Mouse (Mus musculus) G1E (cell line): Measurements from ENCODE around the gene Begain. TPM values are rescaled to one million over a fixed set of nuclear protein-coding genes. Genes with fewer than 3 reads are reported as not detected.

Experiments used
- ATAC-seq: 2 replicates; pipeline ENCODE4 v1.8.0; 2016; ENCODE audit warnings: mild to moderate bottlenecking; ENCODE audit not compliant: insufficient number of reproducible peaks, poor library complexity, low FRiP score, severe bottlenecking; ENCODE audit errors: extremely low read depth
- DNase-seq: peaks from one replicate; pipeline ENCODE4 v3.0.0; 2012; ENCODE audit warnings: low spot score
- H3K27me3 ChIP-seq: 2 replicates; pipeline ENCODE4 v1.6.1; 2012; ENCODE audit warnings: mild to moderate bottlenecking, low read length, inconsistent platforms; ENCODE audit not compliant: insufficient read depth
- H3K36me3 ChIP-seq: replicated peaks from 2 replicates; pipeline ENCODE3; 2012; ENCODE audit warnings: mild to moderate bottlenecking, inconsistent platforms
- H3K4me1 ChIP-seq: 2 replicates; pipeline ENCODE4 v1.6.1; 2012; ENCODE audit warnings: low read depth, low read length, inconsistent platforms, mixed read lengths; ENCODE audit not compliant: insufficient read depth
- H3K4me3 ChIP-seq: 2 replicates; pipeline ENCODE4 v1.5.1; 2012; ENCODE audit warnings: low read depth, mild to moderate bottlenecking, inconsistent platforms, low read length, moderate library complexity, mixed read lengths
- H3K9me3 ChIP-seq: replicated peaks from 2 replicates; pipeline ENCODE4 v1.6.1; 2012; ENCODE audit warnings: inconsistent platforms
- CTCF ChIP-seq: IDR thresholded peaks from 2 replicates; pipeline ENCODE4 v1.5.1; 2012; ENCODE audit warnings: low read depth, low read length, inconsistent platforms, mixed read lengths
- GATA1 ChIP-seq: IDR thresholded peaks from 2 replicates; pipeline ENCODE4 v1.6.1; 2012; ENCODE audit warnings: borderline replicate concordance, low read length, inconsistent platforms, mixed read lengths
- GATA2 ChIP-seq: IDR thresholded peaks from 2 replicates; pipeline ENCODE4 v1.6.1; 2012; ENCODE audit warnings: low read depth, low read length, inconsistent platforms, borderline replicate concordance
- POLR2AphosphoS5 ChIP-seq: IDR thresholded peaks from 2 replicates; pipeline ENCODE4 v1.6.1; 2012; ENCODE audit warnings: low read depth, low read length, inconsistent platforms; ENCODE audit not compliant: insufficient replicate concordance
- TAL1 ChIP-seq: conservative IDR thresholded peaks from 2 replicates; pipeline ENCODE4 v1.6.1; 2012; ENCODE audit warnings: low read depth, low read length, inconsistent platforms, mixed read lengths
- polyA plus RNA-seq: library from polyadenylated mRNA; stranded (reverse); fragments of >175 nt; gene quantifications from 2 replicates; pipeline ENCODE4 v1.2.3, GENCODE M21; 2012
- total RNA-seq, 2 experiments: library from RNA; stranded (forward) in 1 of 2; stranded (reverse) in 1 of 2; fragments of 200-1000 nt in 1 of 2; fragments of >200 nt in 1 of 2; fragmentation: Nextera tagmentation in 1 of 2; gene quantifications; 2 replicates each; pipeline ENCODE4 v1.2.3; 2014 to 2017

The Begain gene
- total and polyA plus RNA-seq, 3 experiments, result not detected

DNA sequence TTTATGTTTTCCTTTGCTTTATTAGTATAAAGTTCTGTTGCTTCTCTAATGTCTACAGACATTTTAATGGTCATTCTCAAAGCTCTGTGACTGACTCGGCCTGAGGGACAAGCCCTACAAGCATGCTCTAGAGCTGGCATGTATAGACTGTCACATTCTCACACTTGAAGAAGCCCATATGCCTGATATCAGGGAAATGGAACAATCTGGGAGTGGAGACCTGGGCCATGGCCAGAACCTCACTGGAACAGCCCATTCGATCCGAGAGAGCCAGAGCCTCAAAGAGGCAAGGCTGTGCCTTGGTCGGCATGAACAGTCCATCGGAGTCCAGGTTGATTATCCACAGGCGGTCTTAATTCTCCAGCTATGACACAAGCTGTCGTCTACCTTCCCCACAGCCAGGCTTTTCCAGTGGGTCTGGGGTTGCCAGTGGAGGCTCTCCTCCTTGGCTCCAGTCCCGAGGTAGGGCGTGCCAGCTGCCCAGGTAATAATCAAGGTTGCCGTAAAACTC is 45.8 kb downstream of the Begain start:
- ATAC-seq (no peak), DNase-seq (no peak)
- H3K36me3 ChIP-seq, result peaks cover 12% of the 10 kb centered on the region
- H3K4me3 ChIP-seq, result no peak overlapping the region
- TF ChIP-seq CTCF, result no peak
- no peak for TF ChIP-seq GATA1
- TF ChIP-seq POLR2AphosphoS5, result no peak
- H3K27me3 ChIP-seq, result peaks cover 1% of the 10 kb centered on the region; the same call in 1 of the 2 replicates
- no peaks in the 10 kb centered on the region; the same call in 1 of the 2 replicates for H3K4me1 ChIP-seq
- peaks cover 92% of the 10 kb centered on the region for H3K9me3 ChIP-seq

DNA sequence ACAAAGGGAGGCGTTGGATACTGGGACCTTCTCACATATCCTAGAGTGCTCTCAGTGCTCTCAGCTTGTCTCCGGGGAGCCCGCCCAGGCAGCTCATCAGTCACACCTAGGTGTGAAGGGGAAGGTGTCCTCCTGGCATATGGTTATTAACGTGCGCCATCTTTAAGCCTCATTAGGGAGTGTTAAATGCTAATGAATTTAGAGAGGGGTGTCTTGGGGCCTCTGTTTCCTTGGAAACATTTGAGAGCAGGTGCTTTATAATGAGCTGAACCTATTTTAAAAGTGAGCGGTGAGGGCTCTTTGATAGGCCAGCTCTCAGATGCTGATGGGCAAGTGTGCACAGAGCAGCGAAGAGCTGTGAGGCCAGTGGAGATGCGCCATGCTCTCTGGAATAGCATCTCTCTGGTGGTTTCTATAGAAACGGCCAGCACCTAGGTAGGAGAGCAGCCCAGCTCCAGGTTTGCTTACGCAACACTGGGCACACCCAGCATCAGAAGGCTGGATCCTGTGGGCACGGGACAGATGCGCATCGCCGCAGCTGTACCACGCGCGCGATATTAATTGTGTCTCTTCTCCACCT is 57.9 kb downstream of the Begain start:
- Histone ChIP-seq H3K9me3 (peaks cover 73% of the 10 kb centered on the region), H3K4me3 (no peak overlapping the region), H3K27me3 (no peaks in the 10 kb centered on the region), H3K36me3 (no peaks in the 10 kb centered on the region), H3K4me1 (no peaks in the 10 kb centered on the region)
- TF ChIP-seq GATA2 (no peak), CTCF (no peak), POLR2AphosphoS5 (no peak), GATA1 (no peak), TAL1 (no peak)
- ATAC-seq, result no peak
- no peak for DNase-seq

DNA sequence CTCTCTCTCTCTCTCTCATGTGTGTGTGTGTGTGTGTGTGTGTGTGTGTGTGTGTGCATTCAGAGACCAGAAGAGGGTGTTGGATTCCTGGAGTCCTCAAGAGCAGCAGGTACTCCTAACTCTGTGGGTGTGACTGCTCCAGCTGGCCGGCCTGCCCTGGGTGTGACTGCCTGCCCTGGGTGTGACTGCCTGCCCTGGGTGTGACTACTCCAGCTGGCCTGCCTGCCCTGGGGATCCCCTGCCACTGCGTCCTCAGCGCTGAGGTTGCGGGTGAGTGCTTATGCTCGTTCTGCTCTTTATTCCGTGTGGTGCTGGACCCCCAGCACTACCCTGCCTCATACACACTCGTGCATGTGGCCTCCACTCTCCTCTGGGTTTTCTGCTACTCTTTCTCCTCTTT is 65.0 kb downstream of the Begain start:
- H3K4me3 ChIP-seq, result 0 out of 2 replicates have a peak overlapping the region, but pooled peaks have one; percentile 4
- H3K4me1 ChIP-seq, result no peaks in the 10 kb centered on the region
- no peaks in the 10 kb centered on the region; the same call in 1 of the 2 replicates for H3K27me3 ChIP-seq
- H3K9me3 ChIP-seq, result peaks cover 63% of the 10 kb centered on the region
- TF ChIP-seq GATA1, result no peak
- no peak for TF ChIP-seq TAL1
- no peak for TF ChIP-seq GATA2
- no peak for TF ChIP-seq POLR2AphosphoS5
- TF ChIP-seq CTCF, result no peak
- DNase-seq, result no peak
- no peak for ATAC-seq
- no peaks in the 10 kb centered on the region for H3K36me3 ChIP-seq

DNA sequence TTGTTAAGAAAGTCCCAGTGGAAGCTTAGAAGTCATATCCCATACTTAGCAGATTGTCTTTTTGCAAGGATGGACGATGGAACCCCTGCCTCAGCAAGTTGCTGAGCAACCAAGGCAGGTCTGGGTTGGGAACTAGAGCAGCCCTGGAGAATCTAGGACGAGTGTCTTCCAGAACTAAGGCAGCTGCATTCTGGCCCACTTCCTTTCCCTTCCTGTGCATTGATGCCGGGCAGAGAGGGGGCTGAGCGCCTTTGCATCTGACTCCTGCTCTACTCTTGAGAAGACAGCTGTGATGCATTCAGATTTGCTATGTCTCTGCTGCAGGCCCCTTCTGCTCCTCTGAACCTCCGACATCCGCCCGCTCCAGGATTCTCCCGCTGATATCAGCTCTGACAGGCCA is 70.8 kb downstream of the Begain start:
- TF ChIP-seq GATA1, result no peak
- TF ChIP-seq TAL1, result no peak
- no peak for TF ChIP-seq GATA2
- no peak for TF ChIP-seq POLR2AphosphoS5
- TF ChIP-seq CTCF, result no peak
- H3K4me3 ChIP-seq, result no peak overlapping the region
- H3K36me3 ChIP-seq, result no peaks in the 10 kb centered on the region
- no peaks in the 10 kb centered on the region for H3K27me3 ChIP-seq
- DNase-seq (no peak), ATAC-seq (no peak)
- no peaks in the 10 kb centered on the region for H3K4me1 ChIP-seq
- peaks cover 59% of the 10 kb centered on the region for H3K9me3 ChIP-seq

DNA sequence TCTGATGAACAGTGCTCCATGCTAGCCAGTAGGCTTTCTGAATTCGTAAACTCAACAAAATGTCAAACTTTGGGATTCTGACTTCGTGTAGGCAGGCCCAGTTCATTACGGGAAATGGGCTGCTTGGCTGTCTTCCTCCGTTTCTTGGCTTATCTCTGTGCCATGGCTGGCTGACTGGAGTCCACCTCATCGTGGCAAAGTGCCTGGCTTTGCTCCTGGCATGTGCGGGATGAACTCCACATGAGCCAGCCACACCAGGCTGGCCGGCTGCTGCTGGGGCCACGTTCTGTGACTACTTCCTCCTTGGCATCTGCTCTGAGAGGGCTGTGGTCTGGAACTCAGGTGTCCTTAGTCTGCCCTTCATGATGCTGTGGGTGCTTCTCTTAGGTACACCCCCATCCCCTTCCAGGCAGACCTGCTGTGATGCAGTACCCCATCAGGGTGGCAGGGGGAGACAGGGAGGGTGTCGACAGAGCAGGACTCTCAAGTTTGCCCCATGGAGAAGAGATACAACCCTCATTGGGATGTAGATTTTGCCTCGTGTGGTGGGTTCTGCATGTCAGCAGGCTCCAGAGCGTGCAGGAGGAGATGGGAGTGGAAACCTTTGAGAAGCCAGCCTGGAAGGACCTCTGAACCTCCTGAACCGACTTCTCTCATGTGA is 71.9 kb downstream of the Begain start:
- Histone ChIP-seq H3K9me3 (peaks cover 64% of the 10 kb centered on the region), H3K4me1 (no peaks in the 10 kb centered on the region), H3K4me3 (no peak overlapping the region), H3K27me3 (no peaks in the 10 kb centered on the region), H3K36me3 (no peaks in the 10 kb centered on the region)
- no peak for ATAC-seq
- no peak for TF ChIP-seq GATA1
- no peak for TF ChIP-seq TAL1
- TF ChIP-seq CTCF, result no peak
- no peak for TF ChIP-seq POLR2AphosphoS5
- no peak for TF ChIP-seq GATA2
- no peak for DNase-seq

DNA sequence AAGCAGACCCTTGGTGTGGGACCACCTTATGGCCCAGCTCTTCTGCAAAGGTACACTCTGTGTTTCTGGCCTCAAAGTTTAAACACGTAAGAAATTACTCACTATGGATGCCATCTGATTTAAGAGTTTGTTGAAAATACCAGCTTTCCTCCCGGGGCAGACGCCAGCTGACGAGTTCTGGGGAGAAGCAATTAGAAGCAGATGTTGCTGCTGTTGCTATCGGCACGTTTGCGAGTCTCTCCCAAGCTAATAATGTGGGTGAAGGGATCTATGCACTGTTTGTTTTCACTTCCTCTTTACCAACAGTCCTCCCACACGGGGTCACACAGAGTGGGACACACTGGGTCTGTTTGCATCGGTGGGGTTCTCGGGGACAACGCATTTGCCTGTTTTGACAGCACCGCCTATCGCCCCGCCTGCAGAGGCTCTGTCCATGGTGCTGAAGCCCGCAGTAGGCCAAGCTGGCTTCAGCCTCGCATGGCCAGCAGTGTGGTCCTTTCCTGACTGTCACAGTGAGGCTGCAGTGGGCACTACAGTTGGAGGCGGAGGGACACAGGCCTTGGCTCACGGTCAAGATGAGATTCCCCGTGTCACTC is 73.5 kb downstream of the Begain start:
- peaks cover 66% of the 10 kb centered on the region for H3K9me3 ChIP-seq
- DNase-seq (no peak), ATAC-seq (no peak)
- no peaks in the 10 kb centered on the region for H3K27me3 ChIP-seq
- TF ChIP-seq CTCF (no peak), GATA1 (no peak), POLR2AphosphoS5 (no peak), GATA2 (no peak), TAL1 (no peak)
- no peaks in the 10 kb centered on the region for H3K4me1 ChIP-seq
- H3K4me3 ChIP-seq, result no peak overlapping the region
- H3K36me3 ChIP-seq, result no peaks in the 10 kb centered on the region
